Mouse (Mus musculus) common myeloid progenitor, adult 5-6 weeks (primary cell): Measurements from ENCODE around the gene Nploc4. TPM values are rescaled to one million over a fixed set of nuclear protein-coding genes. Genes with fewer than 3 reads are reported as not detected.

ENCODE experiments used
- ATAC-seq: replicated peaks from 2 replicates; pipeline ENCODE4 v1.8.0; 2016; ENCODE audit warnings: low read depth, mild to moderate bottlenecking, moderate TSS enrichment, inconsistent platforms; ENCODE audit not compliant: poor library complexity, severe bottlenecking
- total RNA-seq: library from RNA; stranded (forward); fragments of 200-1000, 187-1606 nt; gene quantifications from 2 replicates; pipeline ENCODE4 v1.2.3, GENCODE M21; 2017

Nploc4 gene
- total RNA-seq: 29.8 and 37.9 TPM in 2 replicates

- peak; percentile 93 for ATAC-seq
Measured at GRCm38 (mm10) chr11:120437152-120437856, at the start of gene Nploc4. Gene Nploc4, minus strand, starts transcription at chr11:120437708.

DNA sequence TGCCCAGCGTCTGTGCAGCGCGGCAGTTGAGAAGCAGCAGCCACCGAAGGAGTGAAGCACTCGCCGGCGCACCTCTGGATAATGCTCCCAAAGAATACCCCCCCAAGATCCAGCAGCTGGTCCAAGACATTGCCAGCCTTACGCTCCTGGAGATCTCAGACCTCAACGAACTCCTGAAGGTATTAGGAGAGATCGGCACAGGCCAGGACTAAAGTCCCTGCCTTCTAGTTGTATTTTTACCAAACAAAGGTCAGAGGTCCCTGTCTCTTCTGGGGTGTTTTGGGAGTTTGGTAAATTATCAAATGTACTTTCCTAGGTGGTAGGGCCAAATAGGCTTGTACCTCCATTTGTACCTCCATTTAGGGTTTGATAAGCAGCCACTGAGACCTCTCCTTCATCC is 47.7 kb upstream of the Nploc4 start:
- no peak for ATAC-seq

DNA sequence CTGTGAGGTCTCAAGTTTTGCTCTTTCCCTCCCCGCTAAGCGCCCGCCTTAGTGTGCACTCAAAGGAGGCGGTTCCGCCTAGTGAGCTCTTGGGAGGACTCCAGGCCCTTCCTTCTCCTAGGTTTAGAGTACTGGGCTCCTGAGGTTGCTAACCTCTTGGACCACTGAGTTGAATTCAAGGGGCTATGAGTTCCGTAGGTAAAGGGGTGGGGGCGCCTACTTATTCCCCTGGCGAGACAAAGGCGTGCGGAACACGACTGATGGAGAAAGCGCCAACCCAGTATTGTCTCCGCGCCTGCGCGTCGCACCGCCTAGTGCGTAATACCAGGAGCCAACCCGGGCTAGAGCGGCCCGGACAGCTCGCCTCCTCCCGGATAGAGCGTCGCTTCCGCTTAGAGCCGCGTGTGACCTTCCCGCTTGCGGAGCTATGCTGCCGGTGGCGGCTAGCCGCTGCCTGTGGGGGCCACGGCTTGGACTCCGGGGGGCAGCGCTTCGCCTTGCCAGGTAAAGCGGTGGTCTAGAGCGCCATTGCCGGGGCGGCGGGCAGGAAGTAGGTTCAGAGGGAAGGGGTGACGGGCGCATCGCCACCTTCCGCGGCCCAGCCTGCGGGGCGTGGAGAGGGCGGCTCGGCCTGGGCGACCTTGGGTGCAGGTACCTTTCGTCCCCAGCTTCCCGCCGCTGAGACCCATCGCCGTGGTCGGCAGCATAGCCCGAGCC is 46.9 kb upstream of the Nploc4 start, which contains the start of gene Mrpl12:
TSS of gene Mrpl12 (plus strand) at position 349 of the 717 bp plus-strand sequence.
- ATAC-seq: peak; percentile 85

DNA sequence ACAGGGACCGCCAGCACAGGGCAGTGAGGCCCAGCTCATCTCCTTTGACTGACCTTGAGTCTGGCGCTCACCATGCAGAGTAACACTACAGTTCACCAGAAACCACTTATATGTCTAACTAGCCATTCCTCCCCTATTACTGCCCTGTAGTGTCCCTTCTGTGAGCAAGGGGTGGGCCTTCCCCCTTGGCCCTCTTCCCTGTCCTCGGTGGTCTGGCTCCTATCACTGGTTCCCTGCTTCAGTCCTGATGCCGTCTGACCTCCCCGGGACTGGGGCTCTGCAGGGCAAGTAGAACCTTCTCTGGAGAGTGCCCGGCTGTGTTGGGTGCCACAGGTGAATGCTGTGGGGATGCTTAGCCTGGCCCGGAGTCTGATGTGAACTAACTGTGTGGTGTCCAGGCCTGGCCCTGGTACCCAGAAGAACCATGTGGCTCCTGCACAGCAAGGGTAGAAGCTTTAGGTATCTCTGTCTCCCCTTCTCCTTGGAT is 46.0 kb upstream of the Nploc4 start:
- ATAC-seq: no peak

- ATAC-seq: no peak
Measured at GRCm38 (mm10) chr11:120472052-120472451, 34.5 kb upstream of the Nploc4 start.

- no peak for ATAC-seq
Measured at GRCm38 (mm10) chr11:120467736-120468092, 30.2 kb upstream of the Nploc4 start.

- ATAC-seq: peak; percentile 98
Measured at GRCm38 (mm10) chr11:120467051-120467735, 29.7 kb upstream of the Nploc4 start, which contains the start of gene Arl16. Gene Arl16, minus strand, starts transcription at chr11:120467607.

DNA sequence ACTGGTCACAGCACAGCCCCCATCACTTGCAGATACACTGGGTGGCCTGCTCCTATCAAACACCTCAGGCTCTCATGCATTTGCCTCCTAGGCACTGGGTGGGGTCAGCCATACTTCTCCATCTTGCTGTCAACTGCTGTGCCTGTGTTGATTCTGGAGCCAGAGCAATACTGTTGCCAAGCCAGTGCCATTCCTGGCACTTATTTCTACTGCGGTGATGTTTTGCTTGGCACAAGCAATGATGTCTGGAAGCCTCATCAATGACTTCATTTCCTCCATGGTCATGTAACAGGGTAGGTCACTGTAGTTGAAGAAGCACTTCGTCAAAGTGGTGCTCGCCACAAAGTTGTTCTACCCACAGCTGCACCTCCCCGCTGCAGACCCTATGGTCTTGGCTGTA is 28.0 kb upstream of the Nploc4 start:
- no peak for ATAC-seq

GRCm38 (mm10) chr11:120464365-120464764 is 26.9 kb upstream of the Nploc4 start:
- no peak for ATAC-seq

DNA sequence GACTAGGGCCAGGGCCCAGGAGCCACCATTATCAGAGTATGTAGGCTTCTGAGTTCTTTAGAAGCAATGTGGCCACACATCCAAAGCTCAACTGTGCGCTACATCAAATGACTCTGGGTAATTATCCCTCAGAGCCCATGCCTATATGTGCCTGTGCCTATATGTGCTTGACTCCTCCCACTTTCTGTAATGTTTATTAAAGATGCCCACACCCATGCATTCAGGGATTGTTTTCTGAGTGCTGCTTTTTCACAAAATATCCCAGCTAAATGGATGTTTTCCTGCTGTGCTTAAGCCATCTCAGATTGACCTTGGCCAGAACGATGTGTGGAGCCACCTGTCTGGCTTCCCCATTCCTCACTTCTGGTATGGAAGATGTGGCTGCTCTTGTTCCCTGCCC is 26.0 kb upstream of the Nploc4 start:
- ATAC-seq: no peak

DNA sequence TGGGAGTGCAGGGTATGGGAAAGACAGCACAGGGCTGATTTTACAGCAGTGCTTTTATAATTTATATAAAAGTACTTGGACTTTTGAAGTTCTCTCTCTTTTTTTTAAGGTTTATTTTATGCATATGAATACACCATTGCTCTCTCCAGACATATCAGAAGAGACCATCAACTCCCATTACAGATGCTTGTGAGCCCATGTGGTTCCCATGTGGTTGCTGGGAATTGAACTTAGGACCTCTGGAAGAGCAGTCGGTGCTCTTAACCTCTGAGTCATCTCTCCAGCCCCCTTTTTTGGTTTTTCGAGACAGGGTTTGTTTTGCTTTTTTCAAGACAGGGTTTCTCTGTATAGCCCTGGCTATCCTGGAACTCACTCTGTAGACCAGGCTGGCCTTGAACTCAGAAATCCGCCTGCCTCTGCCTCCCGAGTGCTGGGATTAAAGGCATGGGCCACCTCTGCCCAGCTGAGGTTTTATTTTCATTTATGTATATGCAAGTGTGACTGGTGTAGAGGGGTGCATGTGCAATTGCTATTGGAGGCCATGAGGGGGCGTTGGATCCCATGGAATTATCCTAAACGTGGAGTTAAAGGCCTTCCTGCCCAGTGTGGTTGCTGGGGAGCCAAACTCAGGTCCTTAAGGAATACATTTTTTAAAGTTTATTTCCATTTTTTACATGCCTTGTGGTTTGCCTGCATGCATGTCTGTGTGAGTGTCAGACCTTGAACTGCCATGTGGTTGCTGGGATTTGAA is 21.5 kb upstream of the Nploc4 start:
- ATAC-seq: no peak

DNA sequence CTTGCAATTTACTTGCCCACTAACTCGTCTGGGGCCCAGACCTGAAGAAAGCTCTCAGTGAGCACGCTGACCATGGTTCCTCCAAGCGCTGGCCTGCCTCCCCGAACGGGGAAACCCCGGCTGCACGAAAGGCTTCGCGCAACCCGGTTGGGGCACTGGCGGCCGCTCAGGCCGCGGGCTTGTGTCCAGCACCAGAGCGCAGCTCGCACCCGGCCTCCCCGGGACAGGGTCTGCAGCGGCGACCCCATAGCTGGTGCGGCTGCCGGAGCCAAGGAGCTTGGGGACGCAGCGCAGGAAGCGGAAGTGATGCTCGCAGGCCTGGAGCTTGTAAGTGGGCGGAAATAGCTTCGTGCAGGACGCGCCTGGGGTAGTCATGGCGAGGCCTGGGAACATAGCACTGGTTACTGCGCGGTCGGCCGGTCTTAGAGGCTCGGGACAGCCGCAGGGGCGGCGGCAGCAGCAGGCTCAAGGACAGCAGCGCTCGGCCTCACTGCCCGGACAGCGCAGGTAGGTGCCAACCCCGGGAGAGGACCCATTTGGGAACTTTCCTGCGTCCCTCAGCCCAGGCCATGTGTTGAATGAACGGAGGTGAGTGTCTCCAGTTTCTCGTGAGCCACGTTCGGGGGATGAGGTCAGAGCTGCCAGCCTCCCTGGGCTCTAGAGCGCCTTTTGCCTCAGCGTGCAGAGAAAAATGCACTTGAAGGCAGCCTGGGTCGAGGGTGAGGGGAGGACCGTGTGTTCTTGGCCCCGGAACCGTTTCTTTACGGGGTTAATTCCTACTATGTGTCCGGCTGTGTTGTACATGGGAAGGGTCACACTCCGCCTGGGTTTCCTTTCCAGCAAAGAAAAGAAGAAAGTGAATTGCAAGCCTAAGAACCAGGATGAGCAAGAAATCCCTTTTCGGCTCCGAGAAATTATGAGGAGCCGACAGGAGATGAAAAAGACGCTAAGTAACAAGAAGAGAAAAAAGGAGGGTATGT is 20.6 kb upstream of the Nploc4 start, which contains the start of the genes Oxld1 and Ccdc137:
TSS of gene Oxld1 (minus strand) at position 297 of the 980 bp plus-strand sequence.
TSS of gene Ccdc137 (plus strand) at position 344 of the 980 bp plus-strand sequence.
- ATAC-seq: peak; percentile 90

DNA sequence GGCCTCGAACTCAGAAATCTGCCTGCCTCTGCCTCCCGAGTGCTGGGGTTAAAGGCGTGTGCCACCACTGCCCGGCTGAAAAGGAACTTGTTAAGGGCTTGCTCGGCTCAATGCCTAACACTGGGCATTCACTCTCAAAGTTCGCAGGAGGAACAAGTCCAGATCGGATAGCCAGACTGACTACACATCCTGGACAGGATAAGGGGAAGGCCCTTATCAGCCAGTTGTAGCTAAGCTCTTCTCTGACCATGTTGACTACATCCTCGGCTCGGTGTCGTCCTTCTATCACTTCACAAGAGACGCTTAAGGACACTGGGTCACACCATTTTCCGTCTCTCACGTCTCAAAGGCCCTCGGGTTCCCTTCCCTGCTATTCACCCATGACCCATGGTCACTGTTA is 19.9 kb upstream of the Nploc4 start:
- peak; percentile 29; the same call in 1 of the 2 replicates for ATAC-seq

- ATAC-seq: no peak
Measured at GRCm38 (mm10) chr11:120455413-120455812, 17.9 kb upstream of the Nploc4 start.

GRCm38 (mm10) chr11:120454965-120455364 is 17.5 kb upstream of the Nploc4 start:
- ATAC-seq: no peak

- ATAC-seq: no peak
Measured at GRCm38 (mm10) chr11:120453306-120453705, 15.8 kb upstream of the Nploc4 start, which contains the start of gene Pde6g. Gene Pde6g, minus strand, starts transcription at chr11:120453500.

- no peak for ATAC-seq
Measured at GRCm38 (mm10) chr11:120452246-120452645, 14.7 kb upstream of the Nploc4 start.

DNA sequence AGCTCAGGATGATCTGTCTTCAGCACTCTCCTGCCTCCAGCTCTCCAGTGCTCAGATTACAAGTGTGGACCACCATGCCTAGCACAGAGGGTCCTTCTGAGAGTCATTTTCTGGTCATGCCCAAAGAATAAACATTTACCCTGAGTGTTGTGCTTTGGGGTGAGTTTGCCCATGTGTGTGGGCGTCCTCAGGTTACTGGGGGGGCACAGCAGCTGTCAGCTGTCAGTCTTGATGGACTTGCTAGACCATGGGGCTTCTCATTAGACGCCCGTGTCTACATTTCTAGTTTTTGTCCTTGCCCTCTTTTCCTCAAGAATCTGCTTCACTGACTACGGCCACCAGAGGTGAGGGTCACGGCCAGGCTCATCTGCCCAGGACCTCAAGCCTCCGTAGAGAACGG is 9.7 kb upstream of the Nploc4 start:
- ATAC-seq: no peak

GRCm38 (mm10) chr11:120445475-120445874 is 8.0 kb upstream of the Nploc4 start:
- ATAC-seq: no peak
